Mouse (Mus musculus): Measurements from ENCODE around the gene Actl10. TPM values are rescaled to one million over a fixed set of nuclear protein-coding genes. Genes with fewer than 3 reads are reported as not detected.

Gene Actl10
- polyA plus RNA-seq, 1 experiment from 2014 or later: not detected

DNA sequence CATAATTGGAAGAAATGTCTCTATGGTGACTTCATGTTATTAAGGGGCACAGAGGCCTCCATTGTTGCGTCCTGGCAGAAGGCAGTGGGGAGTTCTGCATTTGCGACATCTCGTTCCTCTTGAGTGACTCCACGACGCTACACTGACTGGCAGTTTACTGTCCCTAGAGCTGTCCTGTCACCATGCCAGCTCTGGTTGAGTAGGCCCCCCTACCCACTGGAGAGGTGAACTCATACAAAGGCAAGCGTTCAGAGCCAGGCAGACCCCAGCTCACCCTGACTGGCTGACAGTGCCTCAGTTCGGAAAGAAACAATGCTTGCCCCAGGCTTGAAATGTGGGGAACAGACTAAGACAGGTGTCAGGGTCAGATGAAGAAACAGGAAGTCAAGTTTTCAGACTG lies 22.7 kb downstream of the Actl10 start:
- WGBS: 56% methylated on average over 7 of the region's 7 CpGs
- Histone ChIP-seq H3K27ac (replicated peaks; ENCODE audit: low read depth, low read length) (no peak overlapping the region), H3K36me3 (replicated peaks; ENCODE audit: control insufficient read depth, insufficient read depth, low read depth, low read length) (no peaks in the 10 kb centered on the region), H3K4me2 (ENCODE audit: low read depth, low read length) (no peak overlapping the region), H3K9me3 (replicated peaks; ENCODE audit: control insufficient read depth, low read length) (no peaks in the 10 kb centered on the region), H3K4me3 (ENCODE audit: low read depth, low read length) (no peak overlapping the region), H3K27me3 (ENCODE audit: control insufficient read depth, insufficient read depth, low read length) (no peaks in the 10 kb centered on the region), H3K9ac (replicated peaks; ENCODE audit: low read length) (no peak overlapping the region), H3K4me1 (ENCODE audit: control insufficient read depth, insufficient read depth, low read length) (no peaks in the 10 kb centered on the region)
- ATAC-seq (replicated peaks; ENCODE audit: insufficient number of reproducible peaks, low FRiP score, low TSS enrichment, low read depth) (no peak), DNase-seq (ENCODE audit: low spot score) (no peak)

DNA sequence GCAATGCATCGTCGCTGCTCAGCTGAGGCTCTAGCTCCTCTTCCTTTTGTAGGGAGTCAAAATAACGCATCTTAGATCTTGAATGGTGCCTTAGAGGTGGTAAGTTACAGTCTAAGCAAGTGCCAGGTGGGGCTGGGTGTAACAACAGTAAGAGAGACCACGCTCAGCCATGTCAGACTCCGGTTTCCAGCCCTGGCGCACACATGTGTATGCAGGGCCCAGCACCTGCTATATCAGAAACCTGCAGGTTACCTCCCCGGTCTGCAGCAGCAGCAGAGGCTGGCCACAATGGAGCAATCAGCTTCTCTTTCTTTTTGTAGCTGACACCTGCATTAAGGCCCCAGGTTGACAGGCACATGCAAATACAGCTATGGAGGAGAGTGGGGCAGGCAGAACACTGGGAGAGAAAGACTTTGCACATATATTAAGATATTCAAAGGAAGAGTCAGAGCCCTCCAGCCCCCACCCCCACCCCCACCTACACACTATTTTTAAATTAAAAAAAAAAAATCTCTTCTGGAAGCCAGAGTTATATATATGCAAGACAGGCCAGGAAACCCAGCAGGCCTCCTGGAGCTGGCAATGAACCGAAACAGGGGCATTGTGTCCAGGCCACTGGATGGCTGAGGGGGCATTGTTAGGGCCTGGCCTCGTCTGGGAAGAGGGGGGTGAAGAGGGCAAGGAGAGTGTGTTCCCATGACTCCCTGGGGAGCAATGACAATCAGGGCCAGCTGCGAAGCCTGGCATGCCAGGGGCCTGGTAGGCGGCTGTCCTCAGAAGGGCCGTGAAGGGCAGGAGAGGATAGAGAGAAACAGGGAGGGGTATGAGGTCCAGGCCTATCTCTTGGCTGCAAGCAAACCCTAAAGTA lies 25.5 kb downstream of the Actl10 start:
- Histone ChIP-seq H3K27me3 (ENCODE audit: control insufficient read depth, insufficient read depth, low read length) (no peaks in the 10 kb centered on the region), H3K27ac (replicated peaks; ENCODE audit: low read depth, low read length) (no peak overlapping the region), H3K9ac (replicated peaks; ENCODE audit: low read length) (no peak overlapping the region), H3K4me3 (ENCODE audit: low read depth, low read length) (no peak overlapping the region), H3K9me3 (replicated peaks; ENCODE audit: control insufficient read depth, low read length) (no peaks in the 10 kb centered on the region), H3K4me1 (ENCODE audit: control insufficient read depth, insufficient read depth, low read length) (no peaks in the 10 kb centered on the region), H3K4me2 (ENCODE audit: low read depth, low read length) (no peak overlapping the region), H3K36me3 (replicated peaks; ENCODE audit: control insufficient read depth, insufficient read depth, low read depth, low read length) (no peaks in the 10 kb centered on the region)
- peak; percentile 60 for ATAC-seq (replicated peaks; ENCODE audit: insufficient number of reproducible peaks, low FRiP score, low TSS enrichment, low read depth)
- DNase-seq (ENCODE audit: low spot score): no peak
- WGBS: 42% methylated on average over 12 of the region's 12 CpGs

DNA sequence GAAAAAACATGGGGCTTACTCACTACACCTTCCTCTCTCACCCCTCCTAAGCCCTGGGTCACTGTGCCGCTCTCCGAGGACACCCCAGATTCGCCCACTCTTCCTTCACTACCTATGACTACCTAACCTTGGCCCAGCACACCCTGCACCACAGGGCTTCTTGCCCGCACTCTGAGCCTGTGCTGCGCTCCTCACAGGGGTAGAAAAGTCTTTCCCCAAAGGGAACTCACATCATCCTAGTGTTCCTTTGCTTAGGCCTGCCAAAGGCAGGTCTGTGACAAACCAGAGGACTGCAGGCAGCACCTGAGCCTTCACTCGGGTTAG lies 26.1 kb downstream of the Actl10 start:
- Histone ChIP-seq H3K9me3 (replicated peaks; ENCODE audit: control insufficient read depth, low read length) (no peaks in the 10 kb centered on the region), H3K4me2 (ENCODE audit: low read depth, low read length) (no peak overlapping the region), H3K4me1 (ENCODE audit: control insufficient read depth, insufficient read depth, low read length) (no peaks in the 10 kb centered on the region), H3K36me3 (replicated peaks; ENCODE audit: control insufficient read depth, insufficient read depth, low read depth, low read length) (no peaks in the 10 kb centered on the region), H3K9ac (replicated peaks; ENCODE audit: low read length) (no peak overlapping the region), H3K27ac (replicated peaks; ENCODE audit: low read depth, low read length) (no peak overlapping the region), H3K4me3 (ENCODE audit: low read depth, low read length) (no peak overlapping the region), H3K27me3 (ENCODE audit: control insufficient read depth, insufficient read depth, low read length) (no peaks in the 10 kb centered on the region)
- no peak for DNase-seq (ENCODE audit: low spot score)
- 72% methylated on average over 6 of the region's 6 CpGs for WGBS
- ATAC-seq (replicated peaks; ENCODE audit: insufficient number of reproducible peaks, low FRiP score, low TSS enrichment, low read depth): 0 out of 2 replicates have a peak, but pooled peaks have one; percentile 26

DNA sequence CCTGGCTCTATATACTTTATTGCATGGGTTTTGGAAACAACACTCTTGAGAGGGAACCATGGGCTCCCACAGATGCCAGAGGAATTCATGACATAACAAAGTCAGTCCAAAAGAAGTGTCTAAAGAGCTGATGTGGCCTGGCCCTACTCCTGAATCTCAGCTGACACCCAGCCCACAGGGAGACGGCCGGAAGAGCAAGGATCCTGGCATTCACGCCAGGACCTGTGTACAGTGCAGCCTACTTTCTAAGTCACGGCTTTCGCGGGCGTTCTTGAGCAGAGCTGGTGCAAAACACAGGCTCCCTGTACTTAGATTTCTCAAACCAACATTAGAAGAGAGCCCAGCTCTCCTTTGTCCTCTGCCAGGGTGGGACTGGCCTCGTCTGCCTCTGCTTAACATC lies 29.0 kb downstream of the Actl10 start:
- no peaks in the 10 kb centered on the region for H3K27me3 ChIP-seq (ENCODE audit: control insufficient read depth, insufficient read depth, low read length)
- 79% methylated on average over 8 of the region's 8 CpGs for WGBS
- H3K27ac ChIP-seq (replicated peaks; ENCODE audit: low read depth, low read length): no peak overlapping the region

DNA sequence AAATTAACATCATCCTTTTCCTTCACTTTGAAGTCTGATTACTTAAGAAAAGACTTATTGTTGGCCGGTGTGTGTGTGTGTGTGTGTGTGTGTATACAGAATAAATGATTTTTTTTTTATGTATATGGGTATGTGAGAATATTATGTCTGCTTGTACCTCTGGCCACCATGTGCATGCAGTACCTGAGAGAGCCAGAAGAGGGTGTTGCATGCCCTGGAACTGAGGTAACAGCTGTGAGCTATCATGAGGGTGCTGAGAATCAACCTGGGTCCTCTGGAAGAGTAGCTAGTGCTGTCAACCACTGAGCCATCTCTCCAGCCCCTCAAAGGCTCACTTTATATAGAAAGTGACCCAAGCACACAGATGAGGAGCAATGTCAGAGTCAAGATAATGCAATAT lies 29.8 kb downstream of the Actl10 start:
- H3K4me3 ChIP-seq (ENCODE audit: low read depth, low read length): no peak overlapping the region
- no peak overlapping the region for H3K9ac ChIP-seq (replicated peaks; ENCODE audit: low read length)
- no peak overlapping the region for H3K27ac ChIP-seq (replicated peaks; ENCODE audit: low read depth, low read length)
- ATAC-seq (replicated peaks; ENCODE audit: insufficient number of reproducible peaks, low FRiP score, low TSS enrichment, low read depth) (no peak), DNase-seq (ENCODE audit: low spot score) (no peak)
- H3K4me2 ChIP-seq (ENCODE audit: low read depth, low read length): no peak overlapping the region
- no peaks in the 10 kb centered on the region for H3K27me3 ChIP-seq (ENCODE audit: control insufficient read depth, insufficient read depth, low read length)
- no peaks in the 10 kb centered on the region for H3K36me3 ChIP-seq (replicated peaks; ENCODE audit: control insufficient read depth, insufficient read depth, low read depth, low read length)
- H3K4me1 ChIP-seq (ENCODE audit: control insufficient read depth, insufficient read depth, low read length): no peaks in the 10 kb centered on the region
- WGBS: 90% methylated on average over 1 of the region's 1 CpGs
- no peaks in the 10 kb centered on the region for H3K9me3 ChIP-seq (replicated peaks; ENCODE audit: control insufficient read depth, low read length)

More for the DNA sequence above, 29.0 kb downstream of the Actl10 start:
- ATAC-seq (replicated peaks; ENCODE audit: insufficient number of reproducible peaks, low FRiP score, low TSS enrichment, low read depth): no peak
- Histone ChIP-seq H3K4me2 (ENCODE audit: low read depth, low read length) (no peak overlapping the region), H3K4me1 (ENCODE audit: control insufficient read depth, insufficient read depth, low read length) (no peaks in the 10 kb centered on the region), H3K4me3 (ENCODE audit: low read depth, low read length) (no peak overlapping the region), H3K36me3 (replicated peaks; ENCODE audit: control insufficient read depth, insufficient read depth, low read depth, low read length) (no peaks in the 10 kb centered on the region), H3K9ac (replicated peaks; ENCODE audit: low read length) (no peak overlapping the region), H3K9me3 (replicated peaks; ENCODE audit: control insufficient read depth, low read length) (no peaks in the 10 kb centered on the region)
- DNase-seq (ENCODE audit: low spot score): no peak

DNA sequence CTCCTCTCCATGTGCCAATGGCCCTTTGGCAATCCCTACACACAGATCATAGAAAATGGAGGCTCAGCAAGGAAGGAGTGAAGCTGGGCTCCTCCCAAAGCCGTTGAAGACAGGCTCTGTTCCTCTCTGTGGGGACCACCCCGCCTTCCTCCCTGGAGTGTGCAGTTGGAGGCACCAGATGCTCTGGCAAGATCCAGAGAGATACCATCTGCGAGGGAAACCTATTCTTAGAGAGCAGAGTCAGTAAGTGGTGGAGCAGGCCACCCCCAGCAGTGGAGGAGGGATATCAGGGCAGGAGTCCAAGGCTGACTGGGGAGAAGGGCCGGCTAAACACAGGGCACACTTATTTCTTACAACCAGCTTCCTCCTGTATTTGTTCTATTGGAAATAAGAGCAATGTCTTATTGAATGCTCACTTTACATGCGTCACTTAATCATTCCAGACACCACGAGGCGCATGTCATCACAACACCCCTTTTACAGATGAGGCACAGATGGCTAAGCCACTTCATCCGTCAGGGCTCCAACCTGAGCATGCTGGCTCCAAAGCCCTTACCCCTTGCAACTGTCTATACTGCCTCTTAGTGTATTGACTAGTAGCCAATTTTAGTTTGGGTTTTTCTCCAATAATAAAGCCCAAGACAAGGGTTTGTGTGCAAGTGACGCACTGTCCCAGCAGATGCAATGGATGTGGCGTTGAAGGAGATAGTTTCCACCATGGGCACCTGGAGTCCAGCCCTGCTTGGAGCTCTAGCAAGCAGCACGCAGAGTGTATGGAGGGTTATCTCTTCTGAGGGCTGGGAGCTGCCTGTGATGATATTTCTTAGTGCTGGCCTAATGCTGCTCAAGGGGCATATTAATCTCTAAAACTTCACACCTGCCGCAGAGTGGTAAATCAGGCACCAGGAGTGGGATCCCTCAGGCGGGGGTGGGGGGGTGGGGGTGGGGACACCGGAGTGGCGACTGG lies 32.6 kb downstream of the Actl10 start:
- no peaks in the 10 kb centered on the region for H3K36me3 ChIP-seq (replicated peaks; ENCODE audit: control insufficient read depth, insufficient read depth, low read depth, low read length)
- H3K4me3 ChIP-seq (ENCODE audit: low read depth, low read length): no peak overlapping the region
- no peak overlapping the region for H3K9ac ChIP-seq (replicated peaks; ENCODE audit: low read length)
- ATAC-seq (replicated peaks; ENCODE audit: insufficient number of reproducible peaks, low FRiP score, low TSS enrichment, low read depth) (peak; percentile 53), DNase-seq (ENCODE audit: low spot score) (no peak)
- 73% methylated on average over 15 of the region's 15 CpGs for WGBS
- H3K4me1 ChIP-seq (ENCODE audit: control insufficient read depth, insufficient read depth, low read length): no peaks in the 10 kb centered on the region
- H3K9me3 ChIP-seq (replicated peaks; ENCODE audit: control insufficient read depth, low read length): no peaks in the 10 kb centered on the region
- H3K27ac ChIP-seq (replicated peaks; ENCODE audit: low read depth, low read length): no peak overlapping the region
- H3K27me3 ChIP-seq (ENCODE audit: control insufficient read depth, insufficient read depth, low read length): no peaks in the 10 kb centered on the region
- no peak overlapping the region for H3K4me2 ChIP-seq (ENCODE audit: low read depth, low read length)

DNA sequence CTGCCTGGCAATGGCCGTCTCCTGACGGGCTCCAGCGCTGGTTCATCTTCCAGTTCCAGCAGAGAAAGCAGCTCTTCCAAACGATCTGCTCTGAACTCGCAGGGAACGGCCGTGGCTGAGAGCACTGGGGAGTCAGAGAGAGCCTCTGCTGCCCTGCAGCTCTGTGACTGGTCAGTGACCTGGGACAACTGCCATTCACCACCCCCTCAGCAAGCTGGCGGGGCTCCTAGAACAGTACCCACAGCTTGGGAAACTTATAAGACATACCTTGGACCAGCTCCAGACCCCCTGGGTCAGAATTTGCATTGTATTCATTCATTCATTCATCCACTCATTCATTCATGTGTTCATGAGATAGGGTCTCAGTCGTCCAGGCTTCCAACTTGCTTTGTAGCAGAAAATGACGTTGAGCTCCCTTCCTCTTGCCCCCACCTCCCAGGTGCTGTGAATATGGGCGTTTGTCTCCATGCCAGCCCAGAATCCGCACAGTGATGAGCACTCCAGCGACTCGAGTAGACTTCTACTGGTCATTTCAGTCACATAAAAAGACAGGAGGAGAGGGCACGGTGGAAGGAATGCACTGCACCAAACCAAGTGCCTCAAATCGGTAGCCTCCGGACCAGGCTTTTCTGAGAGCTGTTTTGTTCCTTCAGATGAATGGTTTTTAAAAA lies 33.5 kb downstream of the Actl10 start:
- H3K4me2 ChIP-seq (ENCODE audit: low read depth, low read length): no peak overlapping the region
- 73% methylated on average over 17 of the region's 17 CpGs for WGBS
- no peak for DNase-seq (ENCODE audit: low spot score)
- H3K27me3 ChIP-seq (ENCODE audit: control insufficient read depth, insufficient read depth, low read length): no peaks in the 10 kb centered on the region
- no peak for ATAC-seq (replicated peaks; ENCODE audit: insufficient number of reproducible peaks, low FRiP score, low TSS enrichment, low read depth)
- H3K4me3 ChIP-seq (ENCODE audit: low read depth, low read length): no peak overlapping the region
- H3K36me3 ChIP-seq (replicated peaks; ENCODE audit: control insufficient read depth, insufficient read depth, low read depth, low read length): no peaks in the 10 kb centered on the region
- H3K9ac ChIP-seq (replicated peaks; ENCODE audit: low read length): no peak overlapping the region
- no peak overlapping the region for H3K27ac ChIP-seq (replicated peaks; ENCODE audit: low read depth, low read length)
- H3K9me3 ChIP-seq (replicated peaks; ENCODE audit: control insufficient read depth, low read length): no peaks in the 10 kb centered on the region
- H3K4me1 ChIP-seq (ENCODE audit: control insufficient read depth, insufficient read depth, low read length): no peaks in the 10 kb centered on the region
